Mouse (Mus musculus) midbrain, embryonic 16.5 days (tissue): ENCODE data around the gene 1700003E16Rik. TPM values are rescaled to one million over a fixed set of nuclear protein-coding genes. Genes with fewer than 3 reads are reported as not detected.

Experiments used
- ATAC-seq: fragments of 200-750 bp; cut with Nextera tagmentation; 2 replicates; pipeline ENCODE4 v1.8.0; 2017; ENCODE audit warnings: moderate TSS enrichment
- H3K27ac ChIP-seq: fragments of 300-500 bp; sonication (generic); 2 replicates; pipeline ENCODE4 v1.5.1; 2014; ENCODE audit warnings: mild to moderate bottlenecking, low read length, mixed read lengths
- H3K27me3 ChIP-seq: fragments of 300-500 bp; sonication (generic); 2 replicates; pipeline ENCODE4 v1.6.1; 2014; ENCODE audit warnings: low read depth, low read length, mixed read lengths; ENCODE audit not compliant: control insufficient read depth, insufficient read depth
- H3K36me3 ChIP-seq: fragments of 300-500 bp; sonication (generic); 2 replicates; pipeline ENCODE4 v1.6.1; 2014; ENCODE audit warnings: mild to moderate bottlenecking, low read length, moderate library complexity, mixed read lengths; ENCODE audit not compliant: control insufficient read depth, insufficient read depth
- H3K4me1 ChIP-seq: fragments of 300-500 bp; sonication (generic); 2 replicates; pipeline ENCODE4 v1.6.1; 2014; ENCODE audit warnings: mild to moderate bottlenecking, low read length, mixed read lengths; ENCODE audit not compliant: control insufficient read depth, insufficient read depth
- H3K4me2 ChIP-seq: fragments of 300-500 bp; sonication (generic); 2 replicates; pipeline ENCODE4 v1.6.1; 2014; ENCODE audit warnings: mild to moderate bottlenecking, low read length, mixed read lengths
- H3K4me3 ChIP-seq: fragments of 300-500 bp; sonication (generic); 2 replicates; pipeline ENCODE4 v1.5.1; 2014; ENCODE audit warnings: low read depth, mild to moderate bottlenecking, low read length, moderate library complexity, mixed read lengths
- H3K9ac ChIP-seq: fragments of 300-500 bp; sonication (generic); 2 replicates; pipeline ENCODE4 v1.6.1; 2014; ENCODE audit warnings: low read depth, low read length, mixed read lengths
- H3K9me3 ChIP-seq: fragments of 300-500 bp; sonication (generic); replicated peaks from 2 replicates; pipeline ENCODE4 v1.6.1; 2014; ENCODE audit warnings: mild to moderate bottlenecking, low read length, mixed read lengths; ENCODE audit not compliant: control insufficient read depth, poor library complexity, severe bottlenecking
- WGBS: fragments of 180-500 bp; shearing (Covaris S2); extraction: QIAGEN DNeasy Blood & Tissue Kit; methylation state at CpG from one replicate; pipeline ENCODE4 v1.1.7; 2014; 5-methylcytosine and 5-hydroxymethylcytosine counted together
- polyA plus RNA-seq: library from polyadenylated mRNA; unstranded; fragments of >200 nt; fragmentation: Nextera tagmentation; extraction: Ambion mirVana; gene quantifications from 2 replicates; pipeline ENCODE4 v1.2.1, GENCODE M21; 2015

The 1700003E16Rik gene
- polyA plus RNA-seq, 1 experiment from 2014 or later = 16.3 TPM

GRCm38 (mm10) chr6:83136291-83136880 lies 19.8 kb upstream of the 1700003E16Rik start:
- Histone ChIP-seq H3K4me3 (peak overlapping the region; percentile 37), H3K36me3 (no peaks in the 10 kb centered on the region), H3K9ac (0 out of 2 replicates have a peak overlapping the region, but pooled peaks have one; percentile 66), H3K27ac (peak overlapping the region; percentile 81), H3K4me1 (peaks cover 19% of the 10 kb centered on the region), H3K27me3 (peaks cover 13% of the 10 kb centered on the region), H3K4me2 (peak overlapping the region; percentile 54), H3K9me3 (no peaks in the 10 kb centered on the region)
- ATAC-seq = no peak
- 20% methylated on average over 5 of the region's 5 CpGs for WGBS

GRCm38 (mm10) chr6:83136881-83137575 lies 19.2 kb upstream of the 1700003E16Rik start:
- peak overlapping the region; percentile 54 for H3K4me2 ChIP-seq
- H3K27ac ChIP-seq = peak overlapping the region; percentile 81
- peaks cover 21% of the 10 kb centered on the region for H3K4me1 ChIP-seq
- H3K9me3 ChIP-seq = no peaks in the 10 kb centered on the region
- peak overlapping the region; percentile 37 for H3K4me3 ChIP-seq
- 2% methylated on average over 26 of the region's 26 CpGs for whole genome bisulfite sequencing
- peak overlapping the region; percentile 66 for H3K9ac ChIP-seq
- ATAC-seq = peak; percentile 74
- H3K27me3 ChIP-seq = peaks cover 13% of the 10 kb centered on the region
- H3K36me3 ChIP-seq = no peaks in the 10 kb centered on the region

- Histone ChIP-seq H3K4me1 (peaks cover 27% of the 10 kb centered on the region), H3K4me3 (peak overlapping the region; percentile 37), H3K4me2 (peak overlapping the region; percentile 54), H3K36me3 (no peaks in the 10 kb centered on the region), H3K9me3 (no peaks in the 10 kb centered on the region), H3K27me3 (peaks cover 13% of the 10 kb centered on the region), H3K27ac (peak overlapping the region; percentile 81), H3K9ac (peak overlapping the region; percentile 66)
- ATAC-seq = peak; percentile 30; the same call in 1 of the 2 replicates
- WGBS = 2% methylated on average over 12 of the region's 12 CpGs
These were observed 18.6 kb upstream of the 1700003E16Rik start for GRCm38 (mm10) chr6:83137576-83137950.

GRCm38 (mm10) chr6:83138056-83138455 lies 18.1 kb upstream of the 1700003E16Rik start:
- WGBS = 3% methylated on average over 11 of the region's 11 CpGs
- Histone ChIP-seq H3K4me2 (peak overlapping the region; percentile 54), H3K4me1 (peaks cover 27% of the 10 kb centered on the region), H3K27ac (peak overlapping the region; percentile 81), H3K36me3 (no peaks in the 10 kb centered on the region), H3K4me3 (peak overlapping the region; percentile 37), H3K27me3 (peaks cover 13% of the 10 kb centered on the region), H3K9me3 (no peaks in the 10 kb centered on the region), H3K9ac (0 out of 2 replicates have a peak overlapping the region, but pooled peaks have one; percentile 44)
- peak; percentile 16 for ATAC-seq

- Histone ChIP-seq H3K36me3 (no peaks in the 10 kb centered on the region), H3K27me3 (peaks cover 10% of the 10 kb centered on the region), H3K9ac (no peak overlapping the region), H3K4me1 (peaks cover 27% of the 10 kb centered on the region), H3K9me3 (no peaks in the 10 kb centered on the region), H3K4me3 (no peak overlapping the region), H3K27ac (no peak overlapping the region), H3K4me2 (no peak overlapping the region)
- WGBS = 92% methylated on average over 8 of the region's 8 CpGs
- no peak for ATAC-seq
These were observed 16.2 kb upstream of the 1700003E16Rik start for GRCm38 (mm10) chr6:83140044-83140443.

GRCm38 (mm10) chr6:83141636-83142035 lies 14.6 kb upstream of the 1700003E16Rik start:
- H3K4me3 ChIP-seq = peak overlapping the region; percentile 33; the same call in 1 of the 2 replicates
- peaks cover 4% of the 10 kb centered on the region for H3K27me3 ChIP-seq
- H3K27ac ChIP-seq = no peak overlapping the region
- no peak for ATAC-seq
- H3K4me2 ChIP-seq = peak overlapping the region; percentile 63
- no peaks in the 10 kb centered on the region for H3K36me3 ChIP-seq
- peaks cover 25% of the 10 kb centered on the region for H3K4me1 ChIP-seq
- no peaks in the 10 kb centered on the region for H3K9me3 ChIP-seq
- WGBS = 29% methylated on average over 4 of the region's 4 CpGs
- peak overlapping the region; percentile 64 for H3K9ac ChIP-seq

- ATAC-seq = peak; percentile 19; the same call in 1 of the 2 replicates
- Histone ChIP-seq H3K4me3 (peak overlapping the region; percentile 33), H3K27me3 (no peaks in the 10 kb centered on the region; the same call in 1 of the 2 replicates), H3K9me3 (no peaks in the 10 kb centered on the region), H3K4me2 (peak overlapping the region; percentile 63), H3K36me3 (no peaks in the 10 kb centered on the region), H3K4me1 (peaks cover 20% of the 10 kb centered on the region), H3K27ac (no peak overlapping the region), H3K9ac (peak overlapping the region; percentile 64)
- WGBS = 4% methylated on average over 33 of the region's 41 CpGs
These were observed 13.9 kb upstream of the 1700003E16Rik start for GRCm38 (mm10) chr6:83142211-83142731.

- Histone ChIP-seq H3K27ac (no peak overlapping the region), H3K27me3 (no peaks in the 10 kb centered on the region; the same call in 1 of the 2 replicates), H3K4me1 (peaks cover 16% of the 10 kb centered on the region), H3K4me3 (no peak overlapping the region), H3K9ac (no peak overlapping the region), H3K36me3 (no peaks in the 10 kb centered on the region), H3K9me3 (no peaks in the 10 kb centered on the region), H3K4me2 (peak overlapping the region; percentile 63)
- 56% methylated on average over 11 of the region's 11 CpGs for WGBS
- ATAC-seq = peak; percentile 8; the same call in 1 of the 2 replicates
These were observed 13.3 kb upstream of the 1700003E16Rik start for GRCm38 (mm10) chr6:83142886-83143285.

GRCm38 (mm10) chr6:83145209-83145608 lies 11.0 kb upstream of the 1700003E16Rik start:
- peaks cover 8% of the 10 kb centered on the region; the same call in 1 of the 2 replicates for H3K4me1 ChIP-seq
- no peak for ATAC-seq
- no peaks in the 10 kb centered on the region for H3K36me3 ChIP-seq
- H3K9me3 ChIP-seq = no peaks in the 10 kb centered on the region
- H3K4me2 ChIP-seq = no peak overlapping the region
- 85% methylated on average over 2 of the region's 2 CpGs for WGBS
- H3K27ac ChIP-seq = no peak overlapping the region
- H3K4me3 ChIP-seq = no peak overlapping the region
- H3K9ac ChIP-seq = no peak overlapping the region
- no peaks in the 10 kb centered on the region; the same call in 1 of the 2 replicates for H3K27me3 ChIP-seq
